Mouse (Mus musculus) MEL (cell line): Measurements from ENCODE around the gene Retreg1. TPM values are rescaled to one million over a fixed set of nuclear protein-coding genes. Genes with fewer than 3 reads are reported as not detected.

ENCODE experiments used
- DNase-seq: peaks from one replicate; pipeline ENCODE4 v3.0.0; 2011; ENCODE audit warnings: low read depth, low spot score
- H3K27ac ChIP-seq: 2 replicates; pipeline ENCODE4 v1.5.1; 2012; ENCODE audit warnings: low read depth, mild to moderate bottlenecking, control low read depth, low read length, moderate library complexity; ENCODE audit not compliant: control insufficient read depth
- H3K27me3 ChIP-seq, 2 experiments: fragments of 150-350 bp in 1 of 2; sonication (generic) in 1 of 2; 2 replicates each; pipeline ENCODE4 v1.6.1; 2012; ENCODE audit warnings: low read length in 2 of 2, mild to moderate bottlenecking in 2 of 2, improper control_type of control experiment in 1 of 2, moderate library complexity in 1 of 2; ENCODE audit not compliant: insufficient read depth in 2 of 2, control insufficient read depth in 1 of 2
- H3K36me3 ChIP-seq, 2 experiments: 2 replicates each; pipeline ENCODE4 v1.6.1; 2012 to 2014; ENCODE audit warnings: low read length in 2 of 2, improper control_type of control experiment in 1 of 2, inconsistent platforms in 1 of 2, mild to moderate bottlenecking in 1 of 2; ENCODE audit not compliant: insufficient read depth in 2 of 2, control insufficient read depth in 1 of 2
- H3K4me1 ChIP-seq, 2 experiments: fragments of 150-350 bp in 1 of 2; sonication (generic) in 1 of 2; 2 replicates each; pipeline ENCODE4 v1.6.1; 2012; ENCODE audit warnings: low read length in 2 of 2, improper control_type of control experiment in 1 of 2, mild to moderate bottlenecking in 1 of 2; ENCODE audit not compliant: insufficient read depth in 2 of 2, control insufficient read depth in 1 of 2
- H3K4me3 ChIP-seq, 2 experiments: fragments of 150-350 bp in 1 of 2; sonication (generic) in 1 of 2; 2 replicates each; pipeline ENCODE4 v1.5.1; 2012; ENCODE audit warnings: low read depth in 2 of 2, low read length in 2 of 2, mild to moderate bottlenecking in 2 of 2, moderate library complexity in 2 of 2, control low read depth in 1 of 2, improper control_type of control experiment in 1 of 2; ENCODE audit not compliant: control insufficient read depth in 1 of 2, insufficient read depth in 1 of 2
- H3K79me2 ChIP-seq: 2 replicates; pipeline ENCODE4 v1.6.1; 2012; ENCODE audit warnings: mild to moderate bottlenecking, low read length, moderate library complexity; ENCODE audit not compliant: control insufficient read depth, poor library complexity, insufficient read depth
- H3K9ac ChIP-seq: 2 replicates; pipeline ENCODE4 v1.6.1; 2012; ENCODE audit warnings: low read depth, mild to moderate bottlenecking, control low read depth, low read length, moderate library complexity; ENCODE audit not compliant: control insufficient read depth, poor library complexity, severe bottlenecking
- H3K9me3 ChIP-seq: fragments of 150-350 bp; sonication (generic); replicated peaks from 2 replicates; pipeline ENCODE4 v1.6.1; 2012; ENCODE audit warnings: mild to moderate bottlenecking, low read length, improper control_type of control experiment, moderate library complexity; ENCODE audit not compliant: insufficient read depth
- CHD1 ChIP-seq: IDR thresholded peaks from 2 replicates; pipeline ENCODE4 v1.6.1; 2012; ENCODE audit warnings: low read depth, mild to moderate bottlenecking, inconsistent platforms, low read length, improper control_type of control experiment
- CTCF ChIP-seq, 3 experiments: IDR thresholded peaks in 2 of 3; conservative IDR thresholded peaks in 1 of 3; 2 replicates each; pipeline ENCODE4 v1.5.1; 2011 to 2012; ENCODE audit warnings: low read length in 3 of 3, low read depth in 2 of 3, mild to moderate bottlenecking in 2 of 3, improper control_type of control experiment in 1 of 3, inconsistent platforms in 1 of 3, mixed read lengths in 1 of 3, moderate library complexity in 1 of 3; ENCODE audit not compliant: control insufficient read depth in 1 of 3, insufficient read depth in 1 of 3, poor library complexity in 1 of 3, severe bottlenecking in 1 of 3
- ETS1 ChIP-seq: IDR thresholded peaks from 2 replicates; pipeline ENCODE4 v1.6.1; 2012; ENCODE audit warnings: low read depth, mild to moderate bottlenecking, inconsistent platforms, low read length, improper control_type of control experiment, moderate library complexity
- GABPA ChIP-seq: IDR thresholded peaks from 2 replicates; pipeline ENCODE4 v1.6.1; 2012; ENCODE audit warnings: low read depth, mild to moderate bottlenecking, inconsistent platforms, low read length, improper control_type of control experiment, moderate library complexity
- MXI1 ChIP-seq: IDR thresholded peaks from 2 replicates; pipeline ENCODE4 v1.6.1; 2011; ENCODE audit warnings: mild to moderate bottlenecking, low read depth, low read length, improper control_type of control experiment
- MYB ChIP-seq: IDR thresholded peaks from 2 replicates; pipeline ENCODE4 v1.6.1; 2011; ENCODE audit warnings: mild to moderate bottlenecking, low read depth, low read length, improper control_type of control experiment
- NRF1 ChIP-seq: IDR thresholded peaks from 2 replicates; pipeline ENCODE4 v1.6.1; 2014; ENCODE audit warnings: low read depth, mild to moderate bottlenecking, inconsistent platforms, low read length, improper control_type of control experiment, moderate library complexity; ENCODE audit not compliant: poor library complexity, insufficient read depth, severe bottlenecking
- POLR2AphosphoS2 ChIP-seq: IDR thresholded peaks from 2 replicates; pipeline ENCODE4 v1.6.1; 2011; ENCODE audit warnings: low read length, improper control_type of control experiment
- RAD21 ChIP-seq: IDR thresholded peaks from 2 replicates; pipeline ENCODE4 v1.6.1; 2011; ENCODE audit warnings: mild to moderate bottlenecking, low read depth, low read length, improper control_type of control experiment
- RCOR1 ChIP-seq: IDR thresholded peaks from 2 replicates; pipeline ENCODE4 v1.6.1; 2012; ENCODE audit warnings: low read depth, mild to moderate bottlenecking, inconsistent platforms, low read length, improper control_type of control experiment
- TAL1 ChIP-seq: IDR thresholded peaks from 2 replicates; pipeline ENCODE4 v1.6.1; 2012; ENCODE audit warnings: mild to moderate bottlenecking, inconsistent platforms, low read length, moderate library complexity, mixed read lengths
- TCF12 ChIP-seq: IDR thresholded peaks from 2 replicates; pipeline ENCODE4 v1.6.1; 2014; ENCODE audit warnings: low read depth, mild to moderate bottlenecking, inconsistent platforms, low read length, improper control_type of control experiment, moderate library complexity
- UBTF ChIP-seq: IDR thresholded peaks from 2 replicates; pipeline ENCODE4 v1.6.1; 2012; ENCODE audit warnings: low read depth, mild to moderate bottlenecking, inconsistent platforms, low read length, improper control_type of control experiment, moderate library complexity, borderline replicate concordance; ENCODE audit not compliant: insufficient read depth
- USF2 ChIP-seq, 2 experiments: IDR thresholded peaks; 2 replicates each; pipeline ENCODE4 v1.6.1; 2011 to 2012; ENCODE audit warnings: improper control_type of control experiment in 2 of 2, low read length in 2 of 2, borderline replicate concordance in 1 of 2, inconsistent platforms in 1 of 2, low read depth in 1 of 2, mild to moderate bottlenecking in 1 of 2; ENCODE audit not compliant: insufficient read depth in 1 of 2
- ZMIZ1 ChIP-seq: IDR thresholded peaks from 2 replicates; pipeline ENCODE4 v1.6.1; 2012; ENCODE audit warnings: low read depth, mild to moderate bottlenecking, inconsistent platforms, low read length, improper control_type of control experiment, moderate library complexity
- ZNF384 ChIP-seq: IDR thresholded peaks from 2 replicates; pipeline ENCODE4 v1.6.1; 2012; ENCODE audit warnings: low read depth, mild to moderate bottlenecking, inconsistent platforms, low read length, improper control_type of control experiment
- polyA plus RNA-seq, 2 experiments: library from polyadenylated mRNA; stranded (reverse) in 1 of 2; unstranded in 1 of 2; fragments of >175 nt in 1 of 2; fragments of >200 nt in 1 of 2; gene quantifications; 2 replicates each; pipeline versions ENCODE4 v1.2.1 to v1.2.4; 2012; ENCODE audit warnings: low replicate concordance in 2 of 2, low read depth in 1 of 2; ENCODE audit not compliant: insufficient read length in 2 of 2, insufficient read depth in 1 of 2, missing spikeins in 1 of 2
- total RNA-seq: library from RNA; depleted of rRNA; stranded (reverse); fragments of 300-350 nt; gene quantifications from 2 replicates; pipeline ENCODE4 v1.2.3, GENCODE M21; 2012

Gene Retreg1
- total and polyA plus RNA-seq, 3 experiments: 3.1 to 7.6 TPM; not detected in 1

DNA sequence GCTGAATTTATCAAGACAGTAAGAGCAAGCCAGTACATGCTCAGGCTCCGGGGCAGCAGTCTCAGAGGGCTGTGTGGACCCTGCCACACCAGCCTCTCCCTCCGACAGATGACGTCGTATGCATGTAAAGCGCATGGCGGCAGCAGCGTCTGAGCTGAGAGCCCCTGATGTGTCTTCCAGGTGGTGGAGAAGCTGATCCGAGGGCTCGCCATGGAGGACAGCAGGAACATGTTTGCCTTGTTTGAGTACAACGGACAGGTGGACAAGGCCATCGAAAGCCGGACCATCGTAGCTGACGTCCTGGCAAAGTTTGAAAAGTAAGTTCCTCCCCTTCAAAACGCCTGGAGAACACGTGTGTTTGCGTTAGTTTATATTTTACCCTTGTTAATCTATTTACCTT lies 36.6 kb upstream of the Retreg1 start:
- H3K36me3 ChIP-seq: no peaks in the 10 kb centered on the region
- no peaks in the 10 kb centered on the region for H3K79me2 ChIP-seq
- H3K27ac ChIP-seq: no peak overlapping the region
- no peaks in the 10 kb centered on the region for H3K9me3 ChIP-seq
- no peak for DNase-seq
- H3K4me3 ChIP-seq: no peak overlapping the region
- H3K4me1 ChIP-seq: no peaks in the 10 kb centered on the region
- TF ChIP-seq CHD1: no peak
- no peak for TF ChIP-seq POLR2AphosphoS2
- TF ChIP-seq UBTF: no peak
- TF ChIP-seq CTCF (IDR thresholded peaks at IDR 0.05 in 2 of 3, conservative IDR thresholded peaks at IDR 0.05 in 1 of 3; ENCODE audit: control insufficient read depth in 1 of 3, insufficient read depth in 1 of 3, low read depth in 2 of 3, low read length in 3 of 3, poor library complexity in 1 of 3, severe bottlenecking in 1 of 3): no peak
- TF ChIP-seq RCOR1: no peak
- TF ChIP-seq MXI1: no peak
- no peak for TF ChIP-seq GABPA
- no peak for TF ChIP-seq ZNF384
- no peak for TF ChIP-seq ETS1
- no peak for TF ChIP-seq TAL1
- no peak for TF ChIP-seq MYB
- no peak for TF ChIP-seq ZMIZ1
- no peaks in the 10 kb centered on the region for H3K27me3 ChIP-seq
- no peak overlapping the region for H3K9ac ChIP-seq

DNA sequence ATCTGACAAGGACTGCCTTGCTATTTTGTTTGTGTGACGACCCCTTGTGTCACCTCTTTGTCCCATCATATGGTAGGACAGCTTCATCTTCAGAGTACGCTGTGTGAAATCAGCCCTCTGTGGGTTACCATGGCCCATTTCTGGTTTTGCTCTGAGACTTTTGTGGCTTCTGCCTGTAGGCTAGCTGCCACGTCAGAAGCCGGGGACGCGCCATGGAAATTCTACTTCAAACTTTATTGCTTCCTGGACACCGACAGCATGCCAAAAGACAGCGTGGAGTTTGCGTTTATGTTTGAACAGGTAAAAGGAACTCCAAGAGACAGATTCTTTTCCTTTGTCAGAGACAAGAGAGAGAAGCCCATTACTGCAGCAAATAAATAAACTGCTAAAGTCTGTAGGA lies 36.1 kb upstream of the Retreg1 start:
- Histone ChIP-seq H3K4me3 (no peak overlapping the region), H3K27ac (no peak overlapping the region), H3K4me1 (no peaks in the 10 kb centered on the region), H3K9ac (no peak overlapping the region), H3K79me2 (no peaks in the 10 kb centered on the region), H3K9me3 (no peaks in the 10 kb centered on the region), H3K36me3 (no peaks in the 10 kb centered on the region), H3K27me3 (no peaks in the 10 kb centered on the region)
- DNase-seq: no peak
- TF ChIP-seq RAD21: no peak
- no peak for TF ChIP-seq TCF12
- no peak for TF ChIP-seq NRF1
- TF ChIP-seq USF2 (IDR thresholded peaks at IDR 0.05; ENCODE audit: borderline replicate concordance in 1 of 2, insufficient read depth in 1 of 2, low read depth in 1 of 2, low read length in 2 of 2): no peak
